Mouse (Mus musculus) embryonic facial prominence, embryonic 11.5 days (tissue): ENCODE measurements around the gene Nusap1. TPM values are rescaled to one million over a fixed set of nuclear protein-coding genes. Genes with fewer than 3 reads are reported as not detected.
"Not testable (repeated sequence)": the region's sequence is repeated elsewhere in the genome, so short reads cannot be mapped to it uniquely, and the experiment has no call there.

Experiments used
- ATAC-seq: fragments of 200-750 bp; cut with Nextera tagmentation; replicated peaks from 2 replicates; pipeline ENCODE4 v1.8.0; 2017; ENCODE audit warnings: low read depth; ENCODE audit not compliant: insufficient number of reproducible peaks, low FRiP score, low TSS enrichment
- DNase-seq: peaks from one replicate; pipeline ENCODE4 v3.0.0-alpha.2; 2015; ENCODE audit warnings: low spot score
- H3K27ac ChIP-seq: fragments of 300-500 bp; sonication (generic); replicated peaks from 2 replicates; pipeline ENCODE4 v1.5.1; 2014; ENCODE audit warnings: mild to moderate bottlenecking, low read depth, low read length, control low read depth
- H3K27me3 ChIP-seq: fragments of 300-500 bp; sonication (generic); 2 replicates; pipeline ENCODE4 v1.6.1; 2014; ENCODE audit warnings: mild to moderate bottlenecking, low read length, moderate library complexity, mixed read lengths; ENCODE audit not compliant: control insufficient read depth, insufficient read depth
- H3K36me3 ChIP-seq: fragments of 300-500 bp; sonication (generic); replicated peaks from 2 replicates; pipeline ENCODE4 v1.6.1; 2014; ENCODE audit warnings: low read depth, mild to moderate bottlenecking, low read length, moderate library complexity, mixed read lengths; ENCODE audit not compliant: control insufficient read depth, insufficient read depth
- H3K4me1 ChIP-seq: fragments of 300-500 bp; sonication (generic); 2 replicates; pipeline ENCODE4 v1.6.1; 2014; ENCODE audit warnings: low read length, mixed read lengths; ENCODE audit not compliant: control insufficient read depth, insufficient read depth
- H3K4me2 ChIP-seq: fragments of 300-500 bp; sonication (generic); 2 replicates; pipeline ENCODE4 v1.6.1; 2014; ENCODE audit warnings: low read depth, mild to moderate bottlenecking, control low read depth, low read length, moderate library complexity
- H3K4me3 ChIP-seq: fragments of 300-500 bp; sonication (generic); 2 replicates; pipeline ENCODE4 v1.5.1; 2014; ENCODE audit warnings: low read depth, low read length, control low read depth
- H3K9ac ChIP-seq: fragments of 300-500 bp; sonication (generic); replicated peaks from 2 replicates; pipeline ENCODE4 v1.6.1; 2014; ENCODE audit warnings: mild to moderate bottlenecking, control low read depth, low read length
- H3K9me3 ChIP-seq: fragments of 300-500 bp; sonication (generic); replicated peaks from 2 replicates; pipeline ENCODE4 v1.6.1; 2016; ENCODE audit warnings: mild to moderate bottlenecking, low read length, inconsistent platforms, mixed read lengths; ENCODE audit not compliant: control insufficient read depth
- WGBS: fragments of 180-500 bp; shearing (Covaris S2); extraction: QIAGEN DNeasy Blood & Tissue Kit; methylation state at CpG from one replicate; pipeline ENCODE4 v1.1.7; 2014; 5-methylcytosine and 5-hydroxymethylcytosine counted together
- polyA plus RNA-seq: library from polyadenylated mRNA; unstranded; fragments of >200 nt; fragmentation: Nextera tagmentation; extraction: Ambion mirVana; gene quantifications from 2 replicates; pipeline ENCODE4 v1.2.1, GENCODE M21; 2014

Nusap1 gene
- polyA plus RNA-seq, 1 experiment from 2014 or later, result 114 TPM

DNA sequence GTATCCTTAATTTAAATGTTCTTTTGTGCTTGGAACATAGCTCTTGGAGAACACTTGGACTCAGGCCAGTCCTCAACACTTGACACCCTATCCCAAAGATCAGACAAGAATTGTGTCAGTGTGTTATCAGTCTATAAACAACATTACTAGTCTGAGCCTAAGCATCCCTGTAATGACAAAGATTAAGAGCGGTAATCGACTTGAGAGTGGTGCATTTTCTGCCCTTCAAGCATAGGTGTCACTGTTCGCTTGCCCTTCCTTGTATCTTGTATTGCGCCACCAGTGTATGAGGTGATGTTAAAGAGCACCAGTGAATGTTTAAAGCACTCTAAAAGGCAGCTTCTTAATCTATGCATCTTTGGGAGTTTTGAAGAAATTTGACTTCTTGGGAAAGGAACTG lies 11.1 kb upstream of the Nusap1 start:
- WGBS, result 95% methylated on average over 4 of the region's 4 CpGs
- no peak for ATAC-seq
- H3K36me3 ChIP-seq, result peaks cover 2% of the 10 kb centered on the region

DNA sequence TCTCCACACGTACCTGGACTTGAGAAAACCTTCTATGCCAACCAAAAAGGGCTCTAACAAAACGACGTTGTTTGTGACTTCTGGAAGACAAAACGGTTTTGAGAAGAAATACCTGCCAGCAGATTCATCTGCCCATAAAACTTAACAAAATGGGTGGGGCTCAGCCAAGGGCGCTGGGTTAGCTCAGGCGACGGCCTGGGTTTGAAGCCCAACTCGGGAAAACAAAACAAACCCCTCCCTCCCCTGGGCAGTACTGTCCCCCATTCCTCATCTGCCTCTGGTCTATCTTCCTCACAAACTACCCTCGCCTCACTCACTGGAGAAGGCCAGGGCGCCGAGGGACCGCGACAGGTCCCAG lies 278 bp upstream of the Nusap1 start:
- WGBS, result under 1% methylated on average over 13 of the region's 13 CpGs
- ATAC-seq, result no peak
- peak overlapping the region; percentile 73 for H3K9ac ChIP-seq

More for the DNA sequence above, 11.1 kb upstream of the Nusap1 start:
- Histone ChIP-seq H3K9me3 (no peaks in the 10 kb centered on the region), H3K27ac (no peak overlapping the region), H3K27me3 (no peaks in the 10 kb centered on the region), H3K9ac (no peak overlapping the region), H3K4me1 (no peaks in the 10 kb centered on the region), H3K4me3 (no peak overlapping the region), H3K4me2 (no peak overlapping the region)
- no peak for DNase-seq

DNA sequence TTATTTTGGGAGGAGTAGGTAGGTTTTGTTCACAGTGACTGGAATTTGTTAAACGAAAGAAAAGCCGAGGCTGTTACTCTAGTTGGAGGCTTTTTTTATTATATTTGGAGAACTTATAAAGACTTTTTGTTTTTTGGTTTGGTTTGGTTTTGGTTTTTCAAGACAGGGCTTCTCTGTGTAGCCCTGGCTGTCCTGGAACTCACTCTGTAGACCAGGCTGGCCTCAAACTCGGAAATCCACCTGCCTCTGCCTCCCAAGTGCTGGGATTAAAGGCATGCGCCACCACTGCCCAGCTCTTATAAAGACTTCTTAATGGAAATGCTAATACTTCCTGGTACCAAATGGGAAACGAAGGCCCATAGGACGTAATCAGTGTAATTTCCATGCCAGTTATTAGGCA lies 904 bp downstream of the Nusap1 start:
- H3K9me3 ChIP-seq, H3K4me1 ChIP-seq, H3K36me3 ChIP-seq, H3K27me3 ChIP-seq, ATAC-seq, DNase-seq: not testable (repeated sequence)
- Histone ChIP-seq H3K27ac (peak overlapping the region; percentile 56; the same call in 1 of the 2 replicates), H3K9ac (peak overlapping the region; percentile 53), H3K4me2 (peak overlapping the region; percentile 45), H3K4me3 (peak overlapping the region; percentile 85)
- 17% methylated on average over 6 of the region's 6 CpGs for WGBS

More for the DNA sequence above, 278 bp upstream of the Nusap1 start:
- no peaks in the 10 kb centered on the region for H3K27me3 ChIP-seq
- peak overlapping the region; percentile 65 for H3K4me2 ChIP-seq
- no peaks in the 10 kb centered on the region for H3K36me3 ChIP-seq
- peak; percentile 51 for DNase-seq
- H3K27ac ChIP-seq, result no peak overlapping the region; the same call in 1 of the 2 replicates
- H3K4me1 ChIP-seq, result no peaks in the 10 kb centered on the region; the same call in 1 of the 2 replicates
- no peaks in the 10 kb centered on the region for H3K9me3 ChIP-seq
- H3K4me3 ChIP-seq, result peak overlapping the region; percentile 85

DNA sequence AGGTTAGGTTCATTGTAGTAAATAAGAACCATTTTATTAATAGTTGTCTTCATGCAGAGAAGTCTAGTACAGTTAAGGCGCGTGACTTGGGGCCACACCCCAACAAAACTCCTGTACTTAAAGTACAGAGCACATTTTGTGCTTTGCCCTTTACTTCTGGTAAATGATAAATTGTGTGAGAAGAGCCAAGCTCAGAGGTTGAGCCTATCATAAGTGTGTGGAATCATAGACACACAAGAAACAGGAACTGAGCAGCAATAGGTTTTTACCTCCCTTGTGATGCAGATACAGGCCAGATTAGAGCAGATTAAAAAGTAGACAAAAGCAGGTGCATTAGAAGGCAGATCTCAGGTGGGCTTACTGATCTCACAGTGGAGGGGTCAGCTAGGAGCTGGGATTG lies 3.2 kb downstream of the Nusap1 start:
- ATAC-seq (no peak), DNase-seq (no peak)
- Histone ChIP-seq H3K9ac (no peak overlapping the region), H3K9me3 (no peaks in the 10 kb centered on the region), H3K4me1 (no peaks in the 10 kb centered on the region; the same call in 1 of the 2 replicates), H3K27ac (no peak overlapping the region), H3K4me3 (no peak overlapping the region), H3K27me3 (no peaks in the 10 kb centered on the region), H3K36me3 (no peaks in the 10 kb centered on the region), H3K4me2 (no peak overlapping the region)
- WGBS, result 95% methylated on average over 2 of the region's 2 CpGs

DNA sequence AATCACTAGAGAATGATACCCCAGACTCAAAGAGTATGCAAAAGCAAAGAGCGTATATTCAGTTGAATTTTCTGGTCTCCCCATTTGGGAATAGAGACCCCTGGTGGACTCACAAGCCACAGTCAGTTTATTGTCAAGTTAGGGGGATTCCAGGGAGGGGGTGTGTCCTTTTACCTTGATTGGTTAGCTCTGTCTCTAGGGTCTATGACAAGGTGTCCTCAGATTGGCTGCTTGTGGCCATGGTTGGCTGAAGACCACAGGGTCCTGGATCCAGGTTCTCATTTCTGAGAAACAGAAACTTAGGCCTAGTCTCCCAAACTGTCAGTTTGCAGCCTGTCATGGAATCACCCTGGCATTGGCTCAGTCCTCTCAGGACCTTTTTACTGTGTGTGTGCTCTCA lies 18.7 kb downstream of the Nusap1 start:
- Histone ChIP-seq H3K9me3 (no peaks in the 10 kb centered on the region), H3K36me3 (peaks cover 15% of the 10 kb centered on the region), H3K27me3 (no peaks in the 10 kb centered on the region), H3K9ac (no peak overlapping the region), H3K4me3 (no peak overlapping the region), H3K4me1 (no peaks in the 10 kb centered on the region), H3K4me2 (no peak overlapping the region), H3K27ac (no peak overlapping the region)
- ATAC-seq (no peak), DNase-seq (peak; percentile 6)
- 87% methylated on average over 1 of the region's 1 CpGs for WGBS

DNA sequence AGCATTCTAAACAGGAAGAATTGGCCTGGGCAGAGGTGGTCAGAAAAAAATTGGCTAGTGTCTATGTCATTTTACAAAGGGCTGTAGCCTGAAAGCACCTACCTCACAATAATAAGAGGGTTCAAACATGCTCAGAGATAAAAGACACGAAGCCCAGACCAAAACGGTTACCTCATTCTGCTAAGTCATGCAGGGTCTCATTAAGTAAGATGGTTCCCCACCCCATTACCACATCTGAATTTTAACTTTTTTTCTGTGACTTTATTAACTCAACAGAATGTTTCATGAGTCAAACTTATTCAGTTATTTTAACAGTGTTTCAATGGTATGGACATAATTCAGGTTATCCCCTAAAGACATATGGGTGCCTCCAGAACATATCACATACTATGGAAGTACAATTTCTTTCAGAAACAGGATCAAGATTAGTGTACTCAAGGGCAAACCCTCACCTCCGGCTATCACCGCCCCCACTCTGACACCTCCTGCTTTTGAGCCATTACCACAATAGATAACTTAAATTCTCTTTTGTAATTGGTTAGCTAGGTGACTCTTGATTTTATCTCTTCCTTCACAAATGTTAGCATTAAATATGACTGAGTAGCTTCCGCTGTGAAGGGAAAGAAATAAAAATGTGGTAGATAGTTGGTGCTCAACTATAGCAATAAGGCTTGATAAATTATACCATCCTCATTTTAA lies 23.3 kb downstream of the Nusap1 start:
- Histone ChIP-seq H3K27ac (no peak overlapping the region), H3K27me3 (no peaks in the 10 kb centered on the region), H3K9me3 (no peaks in the 10 kb centered on the region), H3K4me3 (no peak overlapping the region), H3K36me3 (peaks cover 20% of the 10 kb centered on the region), H3K4me1 (no peaks in the 10 kb centered on the region), H3K4me2 (no peak overlapping the region), H3K9ac (no peak overlapping the region)
- ATAC-seq (no peak), DNase-seq (no peak)
- 96% methylated on average over 5 of the region's 5 CpGs for WGBS

DNA sequence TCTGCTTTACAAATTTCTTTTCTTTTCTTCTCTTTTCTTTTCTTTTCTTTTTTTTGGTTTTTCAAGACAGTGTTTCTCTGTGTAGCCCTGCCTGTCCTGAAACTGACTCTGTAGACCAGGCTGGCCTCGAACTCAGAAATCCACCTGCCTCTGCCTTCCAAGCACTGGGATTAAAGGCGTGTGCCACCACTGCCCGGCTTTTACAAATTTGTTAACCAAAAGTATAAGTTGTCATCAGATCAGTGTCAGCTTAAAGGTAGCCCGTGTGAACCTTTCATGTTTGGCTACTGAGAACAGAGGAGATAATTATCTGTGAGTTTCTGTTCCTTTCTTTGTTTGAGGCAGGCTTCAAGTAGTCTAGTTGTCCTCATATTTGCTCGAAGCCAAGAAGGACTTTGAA lies 26.2 kb downstream of the Nusap1 start:
- Histone ChIP-seq H3K9me3 (no peaks in the 10 kb centered on the region), H3K4me1 (no peaks in the 10 kb centered on the region), H3K4me2 (no peak overlapping the region), H3K36me3 (peaks cover 20% of the 10 kb centered on the region), H3K27ac (no peak overlapping the region), H3K27me3 (no peaks in the 10 kb centered on the region), H3K4me3 (no peak overlapping the region), H3K9ac (no peak overlapping the region)
- DNase-seq (no peak), ATAC-seq (no peak)
- WGBS, result 92% methylated on average over 5 of the region's 5 CpGs

DNA sequence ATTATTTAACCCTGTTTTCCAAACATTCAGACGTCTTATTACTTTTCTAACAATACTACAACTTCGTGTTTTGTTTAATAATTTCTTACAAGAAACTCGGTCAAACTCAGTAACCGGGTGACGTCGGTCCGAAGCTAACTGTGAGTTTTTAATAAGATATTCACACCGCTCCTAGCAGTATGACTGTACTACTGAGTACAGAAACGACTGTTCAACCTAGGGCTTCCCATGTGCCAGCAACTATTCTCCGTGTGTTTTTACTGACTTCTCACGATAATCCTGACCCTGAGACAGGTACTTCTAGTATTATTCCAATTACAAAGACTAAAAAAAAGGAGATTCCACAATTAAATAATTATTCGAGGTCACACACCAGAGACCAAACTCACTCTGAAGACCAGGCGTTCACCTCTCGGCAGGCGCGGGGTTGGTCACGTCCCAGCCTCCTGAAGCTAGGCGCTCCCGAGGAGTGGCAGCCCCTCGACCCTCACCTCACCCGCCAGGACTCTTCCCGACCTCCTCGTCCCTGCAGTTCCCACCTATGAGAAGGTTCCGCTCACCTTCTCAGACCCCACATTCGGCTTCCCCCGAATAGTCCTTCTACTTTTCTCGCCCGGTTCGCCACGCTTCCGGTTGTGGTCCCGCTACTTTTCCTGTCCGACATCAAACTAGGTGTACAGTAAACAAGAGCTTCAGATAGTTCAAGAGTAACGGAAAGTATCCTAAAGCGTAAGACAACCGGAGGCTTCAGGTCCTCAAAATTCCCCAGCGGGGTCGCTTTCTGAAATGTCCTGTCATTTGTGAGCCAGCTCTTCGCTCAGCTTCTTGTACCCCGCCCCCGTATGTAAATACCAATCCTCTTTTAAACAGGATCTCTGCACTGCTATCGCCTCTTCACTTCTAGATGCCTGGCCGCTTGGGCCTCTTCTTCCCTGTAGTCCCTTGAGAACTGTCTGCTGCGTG lies 44.4 kb downstream of the Nusap1 start, which contains the start of gene Ndufaf1:
Gene Ndufaf1 (minus strand): TSS at position 608 of the 963 bp plus-strand sequence.
- 1% methylated on average over 44 of the region's 44 CpGs for WGBS
- Histone ChIP-seq H3K4me3 (peak within 1 kb of the TSS; percentile 60), H3K9me3 (no peaks in the 10 kb centered on the region), H3K9ac (peak within 1 kb of the TSS; percentile 68), H3K4me1 (no peaks in the 10 kb centered on the region), H3K36me3 (no peaks in the 10 kb centered on the region; the same call in none of the 2 replicates), H3K27me3 (no peaks in the 10 kb centered on the region), H3K27ac (no peak within 1 kb of the TSS), H3K4me2 (peak within 1 kb of the TSS; percentile 30)
- ATAC-seq (peak; percentile 83), DNase-seq (peak; percentile 86)
